Mouse (Mus musculus) limb, embryonic 14.5 days (tissue): ENCODE results near the gene Bud31. TPM values are rescaled to one million over a fixed set of nuclear protein-coding genes. Genes with fewer than 3 reads are reported as not detected.
A peak's percentile ranks its signal among the peaks of the same experiment; 100 is the strongest.

Source experiments
- ATAC-seq: fragments of 200-750 bp; cut with Nextera tagmentation; 2 replicates; pipeline ENCODE4 v1.8.0; 2017; ENCODE audit warnings: low read depth, moderate number of reproducible peaks, moderate TSS enrichment; ENCODE audit not compliant: low FRiP score
- DNase-seq: peaks from one replicate; pipeline ENCODE4 v3.0.0-alpha.2; 2015; ENCODE audit warnings: low spot score
- H3K27ac ChIP-seq: fragments of 300-500 bp; sonication (generic); replicated peaks from 2 replicates; pipeline ENCODE4 v1.5.1; 2014; ENCODE audit warnings: low read depth, mild to moderate bottlenecking, low read length, moderate library complexity, mixed read lengths
- H3K27me3 ChIP-seq: fragments of 300-500 bp; sonication (generic); 2 replicates; pipeline ENCODE4 v1.6.1; 2014; ENCODE audit warnings: low read length, mixed read lengths; ENCODE audit not compliant: control insufficient read depth, insufficient read depth
- H3K36me3 ChIP-seq: fragments of 300-500 bp; sonication (generic); 2 replicates; pipeline ENCODE4 v1.6.1; 2014; ENCODE audit warnings: mild to moderate bottlenecking, low read length, moderate library complexity, mixed read lengths; ENCODE audit not compliant: control insufficient read depth, insufficient read depth
- H3K4me1 ChIP-seq: fragments of 300-500 bp; sonication (generic); 2 replicates; pipeline ENCODE4 v1.6.1; 2014; ENCODE audit warnings: antibody characterized with exemption, low read length, mixed read lengths; ENCODE audit not compliant: control insufficient read depth, insufficient read depth
- H3K4me2 ChIP-seq: fragments of 300-500 bp; sonication (generic); replicated peaks from 2 replicates; pipeline ENCODE4 v1.6.1; 2014; ENCODE audit warnings: low read depth, mild to moderate bottlenecking, low read length, moderate library complexity; ENCODE audit not compliant: severe bottlenecking
- H3K4me3 ChIP-seq: fragments of 300-500 bp; sonication (generic); replicated peaks from 2 replicates; pipeline ENCODE4 v1.5.1; 2014; ENCODE audit warnings: low read length
- H3K9ac ChIP-seq: fragments of 300-500 bp; sonication (generic); 2 replicates; pipeline ENCODE4 v1.6.1; 2014; ENCODE audit warnings: mild to moderate bottlenecking, low read depth, low read length, moderate library complexity; ENCODE audit not compliant: severe bottlenecking
- H3K9me3 ChIP-seq: fragments of 300-500 bp; sonication (generic); 2 replicates; pipeline ENCODE4 v1.6.1; 2016; ENCODE audit warnings: low read length; ENCODE audit not compliant: control insufficient read depth
- POLR2A ChIP-seq: fragments of 200-500 bp; IDR thresholded peaks from 2 replicates; pipeline ENCODE4 v1.8.0; 2012; ENCODE audit warnings: inconsistent platforms, mild to moderate bottlenecking, moderate library complexity, borderline replicate concordance; ENCODE audit not compliant: insufficient read depth, insufficient read length; ENCODE audit errors: extremely low read depth
- WGBS: fragments of 180-500 bp; shearing (Covaris S2); extraction: QIAGEN DNeasy Blood & Tissue Kit; methylation state at CpG from one replicate; pipeline ENCODE4 v1.1.7; 2014; 5-methylcytosine and 5-hydroxymethylcytosine counted together
- polyA plus RNA-seq, 2 experiments: library from polyadenylated mRNA; depleted of rRNA in 1 of 2; stranded (reverse) in 1 of 2; unstranded in 1 of 2; fragments of >200 nt; fragmentation: Nextera tagmentation in 1 of 2; extraction: Ambion mirVana in 1 of 2; gene quantifications; 2 replicates each; pipeline versions ENCODE4 v1.2.1 to v1.2.3; 2012 to 2014

Bud31 gene
- polyA plus RNA-seq, 2 experiments = 147 to 197 TPM

- H3K4me1 ChIP-seq = peaks cover 14% of the 10 kb centered on the region
- no peaks in the 10 kb centered on the region for H3K27me3 ChIP-seq
- DNase-seq (no peak), ATAC-seq (no peak)
- 74% methylated on average over 3 of the region's 3 CpGs for WGBS
- no peak overlapping the region for H3K9ac ChIP-seq
- no peak overlapping the region for H3K4me3 ChIP-seq
- no peak overlapping the region for H3K27ac ChIP-seq
- H3K9me3 ChIP-seq = no peaks in the 10 kb centered on the region
- no peak overlapping the region for H3K4me2 ChIP-seq
- H3K36me3 ChIP-seq = peaks cover 52% of the 10 kb centered on the region
- no peak for TF ChIP-seq POLR2A
These were observed 24.5 kb downstream of the Bud31 start for GRCm38 (mm10) chr5:145164710-145165109.

GRCm38 (mm10) chr5:145165184-145165583 lies 25.0 kb downstream of the Bud31 start:
- Histone ChIP-seq H3K27me3 (no peaks in the 10 kb centered on the region), H3K4me2 (no peak overlapping the region), H3K4me3 (no peak overlapping the region), H3K9me3 (no peaks in the 10 kb centered on the region), H3K36me3 (peaks cover 50% of the 10 kb centered on the region), H3K4me1 (peaks cover 14% of the 10 kb centered on the region), H3K9ac (no peak overlapping the region), H3K27ac (no peak overlapping the region)
- no peak for TF ChIP-seq POLR2A
- ATAC-seq (no peak), DNase-seq (no peak)
- 87% methylated on average over 15 of the region's 15 CpGs for WGBS

GRCm38 (mm10) chr5:145166536-145167305 lies 26.6 kb downstream of the Bud31 start, which contains the start of the genes Ptcd1 and Cpsf4:
Ptcd1 (minus strand) TSS chr5:145167108.
Cpsf4 (plus strand) TSS chr5:145167213.
- H3K27me3 ChIP-seq = no peaks in the 10 kb centered on the region
- ATAC-seq (peak; percentile 96), DNase-seq (peak; percentile 99)
- peak within 1 kb of the TSS; percentile 91 for H3K9ac ChIP-seq
- no peaks in the 10 kb centered on the region for H3K9me3 ChIP-seq
- no peak for TF ChIP-seq POLR2A
- peak within 1 kb of the TSS; percentile 74 for H3K27ac ChIP-seq
- WGBS = 5% methylated on average over 44 of the region's 51 CpGs
- peaks cover 14% of the 10 kb centered on the region for H3K4me1 ChIP-seq
- H3K4me3 ChIP-seq = peak within 1 kb of the TSS; percentile 90
- peak within 1 kb of the TSS; percentile 72 for H3K4me2 ChIP-seq
- peaks cover 48% of the 10 kb centered on the region for H3K36me3 ChIP-seq

- no peaks in the 10 kb centered on the region for H3K27me3 ChIP-seq
- no peaks in the 10 kb centered on the region for H3K9me3 ChIP-seq
- H3K9ac ChIP-seq = peak overlapping the region; percentile 91
- ATAC-seq (peak; percentile 41), DNase-seq (peak; percentile 15)
- TF ChIP-seq POLR2A = no peak
- peak overlapping the region; percentile 74 for H3K27ac ChIP-seq
- 0% methylated on average over 22 of the region's 28 CpGs for WGBS
- peaks cover 50% of the 10 kb centered on the region for H3K36me3 ChIP-seq
- H3K4me3 ChIP-seq = peak overlapping the region; percentile 90
- peaks cover 14% of the 10 kb centered on the region for H3K4me1 ChIP-seq
- peak overlapping the region; percentile 70 for H3K4me2 ChIP-seq
These were observed 27.1 kb downstream of the Bud31 start for GRCm38 (mm10) chr5:145167306-145167661.

- no peak for ATAC-seq
- Histone ChIP-seq H3K27me3 (no peaks in the 10 kb centered on the region), H3K4me1 (no peaks in the 10 kb centered on the region), H3K4me2 (no peak overlapping the region), H3K9me3 (no peaks in the 10 kb centered on the region), H3K4me3 (no peak overlapping the region), H3K27ac (no peak overlapping the region), H3K9ac (no peak overlapping the region), H3K36me3 (peaks cover 100% of the 10 kb centered on the region)
- 82% methylated on average over 18 of the region's 18 CpGs for WGBS
- DNase-seq = no peak
- no peak for TF ChIP-seq POLR2A
These were observed 38.4 kb downstream of the Bud31 start for GRCm38 (mm10) chr5:145178461-145178980.
